Mouse (Mus musculus): ENCODE measurements at regions not wholly inside any gene's neighbourhood (a gene's known extent, or its start where the extent isn't known, plus 50 kb on each side); places are given as distances from the start of the nearest gene placed in this dataset.

DNA sequence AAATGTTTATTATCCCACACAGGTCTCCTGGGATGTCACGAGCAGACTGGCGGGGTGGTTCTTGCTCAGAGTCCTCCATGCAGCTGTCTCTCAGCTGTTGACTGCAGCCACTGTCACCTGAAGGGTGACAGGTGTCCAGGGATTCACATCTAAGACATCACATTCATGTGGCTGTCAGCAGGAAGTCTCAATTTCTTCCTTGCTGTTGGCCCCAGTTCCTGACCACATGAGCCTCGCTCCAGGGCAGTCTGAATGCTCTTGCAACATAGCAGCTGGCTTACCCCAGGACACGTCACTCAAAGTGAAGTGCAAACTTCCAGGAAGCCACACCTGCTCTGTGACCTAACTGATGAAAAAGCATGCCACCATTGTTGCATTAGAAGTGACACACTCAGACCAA, 402.5 kb downstream of the Sorl1 start:
- TF ChIP-seq CTCF (IDR thresholded peaks at IDR 0.05; ENCODE audit: borderline replicate concordance, insufficient read depth, low read length) (no peak), POLR2A (IDR thresholded peaks at IDR 0.05; ENCODE audit: low read depth, low read length) (no peak)
